Mouse (Mus musculus) layer of hippocampus, adult 2 months (tissue): Measurements from ENCODE around the gene Hist2h2aa1. TPM values are rescaled to one million over a fixed set of nuclear protein-coding genes. Genes with fewer than 3 reads are reported as not detected.

Experiments
- DNase-seq, 2 experiments: peaks; one replicate each; pipeline ENCODE4 v3.0.0; 2022; ENCODE audit warnings: low spot score in 2 of 2
- H3K27ac ChIP-seq: fragments of 200-600 bp; 2 replicates; pipeline ENCODE4 v1.8.1; 2022
- H3K4me3 ChIP-seq: fragments of 200-600 bp; 2 replicates; pipeline ENCODE4 v1.8.1; 2022; ENCODE audit warnings: mild to moderate bottlenecking
- CTCF ChIP-seq: fragments of 200-600 bp; conservative IDR thresholded peaks from 2 replicates; pipeline ENCODE4 v1.8.1; 2022; ENCODE audit warnings: antibody characterized with exemption, mild to moderate bottlenecking, moderate library complexity
- total RNA-seq, 2 experiments: library from RNA; stranded (reverse); gene quantifications; 2 replicates each; pipeline ENCODE4 v1.2.3; 2021

Gene Hist2h2aa1
- total RNA-seq, 2 experiments from 2014 or later, result 11.7 TPM; not detected in 1

GRCm38 (mm10) chr3:96220765-96221639 lies 24.3 kb upstream of the Hist2h2aa1 start, which contains the start of the genes Hist2h2ac and Hist2h2be:
Gene Hist2h2ac (minus strand): TSS chr3:96220880.
Gene Hist2h2be (plus strand): TSS chr3:96221119.
- peak within 1 kb of the TSS; percentile 100 for H3K27ac ChIP-seq
- peak; percentile 42 for TF ChIP-seq CTCF
- peak within 1 kb of the TSS; percentile 90 for H3K4me3 ChIP-seq
- DNase-seq, result peak; percentile 87 to 94

GRCm38 (mm10) chr3:96221640-96222038 lies 23.7 kb upstream of the Hist2h2aa1 start:
- Histone ChIP-seq H3K27ac (peak overlapping the region; percentile 100), H3K4me3 (peak overlapping the region; percentile 90)
- DNase-seq, result no peak
- TF ChIP-seq CTCF, result no peak

DNA sequence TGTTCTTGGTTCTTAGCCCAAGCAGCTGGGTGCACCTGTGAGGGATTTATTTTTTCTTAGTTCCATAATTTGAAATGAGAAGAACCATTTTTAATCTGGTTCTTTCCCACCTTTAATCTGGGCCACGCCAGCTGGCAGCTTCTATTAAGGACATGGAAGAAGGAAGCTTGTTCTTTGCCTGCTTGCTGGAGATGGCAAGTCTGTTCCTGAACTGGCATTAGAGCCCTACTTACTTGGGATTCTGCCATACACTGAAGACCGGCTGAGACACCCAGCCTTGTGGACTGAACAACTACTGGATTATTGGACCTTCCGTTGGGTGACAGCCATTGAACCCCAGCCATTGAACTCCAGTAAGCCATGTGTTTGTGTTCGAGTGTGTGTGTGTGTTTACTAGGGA lies 22.5 kb upstream of the Hist2h2aa1 start:
- peak overlapping the region; percentile 100; the same call in 1 of the 2 replicates for H3K27ac ChIP-seq
- TF ChIP-seq CTCF, result no peak
- H3K4me3 ChIP-seq, result peak overlapping the region; percentile 90; the same call in 1 of the 2 replicates
- DNase-seq, result no peak

GRCm38 (mm10) chr3:96225421-96225820 lies 19.9 kb upstream of the Hist2h2aa1 start:
- no peak for DNase-seq
- no peak for TF ChIP-seq CTCF
- H3K27ac ChIP-seq, result no peak overlapping the region
- no peak overlapping the region for H3K4me3 ChIP-seq

DNA sequence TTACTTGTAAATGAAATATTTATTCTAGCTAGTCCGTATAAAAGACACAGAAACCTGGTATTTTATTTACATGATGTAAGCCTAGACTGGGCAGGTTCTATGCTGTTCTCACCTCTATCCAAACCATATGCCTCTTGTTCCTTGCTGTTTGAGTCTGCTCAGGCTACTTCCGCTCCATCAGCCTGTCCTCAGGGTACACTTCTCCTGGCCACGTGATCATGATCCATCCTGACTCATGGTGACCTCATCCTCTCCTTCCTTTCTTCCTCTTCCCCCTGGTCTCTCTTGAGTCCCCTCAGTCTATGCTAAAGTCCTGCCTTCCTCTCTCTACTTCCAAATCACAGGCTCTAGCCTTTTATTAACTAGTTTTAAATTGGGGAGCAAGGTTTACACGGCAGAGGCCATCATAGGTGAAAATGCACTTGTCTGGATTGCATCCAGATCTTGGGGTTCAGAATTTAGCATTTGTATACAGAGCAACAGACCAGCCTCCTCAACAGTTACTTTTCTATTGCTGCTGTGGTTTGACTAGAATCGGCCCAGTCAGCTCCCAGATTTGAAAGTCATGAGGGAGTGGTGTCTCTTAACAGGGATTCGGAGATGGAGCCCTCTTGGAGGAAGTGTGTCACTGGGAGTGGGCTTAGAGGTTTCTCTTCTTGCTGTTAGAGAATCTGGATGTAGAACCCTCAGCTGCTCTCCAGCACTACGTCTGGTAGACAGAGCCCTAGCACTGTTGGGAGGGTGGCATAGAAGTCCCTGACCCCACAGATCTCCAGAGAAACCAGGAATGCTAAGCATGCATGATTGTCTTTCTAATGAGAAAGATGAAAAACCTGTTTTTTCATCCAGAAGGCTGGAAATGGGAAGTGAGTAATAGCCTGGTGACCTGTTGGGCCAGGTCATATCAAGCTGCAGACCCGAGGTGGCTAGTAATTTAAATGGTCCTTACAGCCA lies 18.3 kb upstream of the Hist2h2aa1 start:
- TF ChIP-seq CTCF, result no peak

GRCm38 (mm10) chr3:96228828-96229227 lies 16.5 kb upstream of the Hist2h2aa1 start:
- Histone ChIP-seq H3K4me3 (no peak overlapping the region), H3K27ac (no peak overlapping the region)
- TF ChIP-seq CTCF, result no peak
- DNase-seq, result no peak

More for the DNA sequence above, 18.3 kb upstream of the Hist2h2aa1 start:
- DNase-seq, result no peak
- no peak overlapping the region for H3K4me3 ChIP-seq
- H3K27ac ChIP-seq, result no peak overlapping the region

- no peak for TF ChIP-seq CTCF
- no peak overlapping the region for H3K27ac ChIP-seq
- H3K4me3 ChIP-seq, result no peak overlapping the region
- DNase-seq, result no peak
These were observed 14.9 kb upstream of the Hist2h2aa1 start for GRCm38 (mm10) chr3:96230404-96230803.

GRCm38 (mm10) chr3:96230910-96231757 lies 14.2 kb upstream of the Hist2h2aa1 start:
- Histone ChIP-seq H3K27ac (no peak overlapping the region), H3K4me3 (no peak overlapping the region)
- TF ChIP-seq CTCF, result no peak
- DNase-seq, result no peak

GRCm38 (mm10) chr3:96231758-96232120 lies 13.6 kb upstream of the Hist2h2aa1 start:
- H3K4me3 ChIP-seq, result no peak overlapping the region
- TF ChIP-seq CTCF, result no peak
- no peak for DNase-seq
- no peak overlapping the region for H3K27ac ChIP-seq

GRCm38 (mm10) chr3:96234914-96235313 lies 10.4 kb upstream of the Hist2h2aa1 start:
- DNase-seq, result no peak
- H3K4me3 ChIP-seq, result no peak overlapping the region
- peak; percentile 30; the same call in 1 of the 2 replicates for TF ChIP-seq CTCF
- H3K27ac ChIP-seq, result peak overlapping the region; percentile 36; the same call in 1 of the 2 replicates

DNA sequence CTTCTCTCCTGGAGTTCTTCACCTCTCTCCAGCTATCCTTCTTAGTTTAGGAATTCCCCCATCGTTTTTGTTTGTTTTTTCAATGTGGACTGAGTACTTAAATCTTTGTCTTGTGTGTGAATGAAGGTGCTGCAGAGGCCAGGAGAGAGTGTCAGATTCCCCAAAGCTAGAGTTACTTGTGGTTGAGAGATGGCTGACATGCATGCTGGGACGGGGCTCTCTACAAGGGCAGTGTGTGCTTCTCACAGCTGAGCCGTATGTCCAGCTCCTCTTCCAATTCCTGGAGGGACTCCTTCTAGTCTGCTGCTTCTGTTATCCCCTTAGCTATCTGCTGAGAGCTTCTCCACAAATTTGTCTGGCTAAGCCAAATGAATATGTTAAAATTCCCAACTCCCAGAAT lies 9.5 kb upstream of the Hist2h2aa1 start:
- no peak for TF ChIP-seq CTCF
- Histone ChIP-seq H3K4me3 (no peak overlapping the region), H3K27ac (peak overlapping the region; percentile 36)
- DNase-seq, result no peak

GRCm38 (mm10) chr3:96236834-96237334 lies 8.4 kb upstream of the Hist2h2aa1 start:
- no peak overlapping the region for H3K4me3 ChIP-seq
- DNase-seq, result no peak
- no peak overlapping the region for H3K27ac ChIP-seq
- TF ChIP-seq CTCF, result no peak
